Mouse (Mus musculus) embryonic fibroblast, embryonic 13.5 days (primary cell): ENCODE data around the gene Fam160a1.

Experiments used
- CTCF ChIP-seq: IDR thresholded peaks from 2 replicates; pipeline ENCODE4 v1.5.1; 2011; ENCODE audit warnings: mild to moderate bottlenecking, control low read depth, low read length, moderate library complexity, borderline replicate concordance; ENCODE audit not compliant: insufficient read depth
- POLR2A ChIP-seq: IDR thresholded peaks from 2 replicates; pipeline ENCODE4 v1.6.1; 2011; ENCODE audit warnings: low read depth, mild to moderate bottlenecking, control low read depth, low read length, moderate library complexity

DNA sequence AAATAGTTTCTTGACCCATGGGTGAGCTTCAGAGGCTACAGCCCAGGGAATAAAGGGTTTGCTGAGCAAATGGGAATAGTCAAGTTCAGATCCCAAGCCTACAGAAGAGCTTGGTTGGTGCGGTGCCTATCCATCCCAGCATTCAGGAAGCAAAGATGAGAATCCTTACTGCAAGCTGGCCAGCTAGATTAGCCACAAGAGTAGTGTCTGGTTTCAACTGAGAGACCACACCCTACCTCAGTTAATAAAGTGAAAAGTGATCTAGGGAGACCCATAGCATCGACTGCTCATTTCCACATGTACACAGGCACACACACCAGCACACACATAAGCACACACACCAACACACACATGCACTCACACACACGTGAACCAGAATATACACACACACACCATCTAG is 75.3 kb downstream of the Fam160a1 start:
- TF ChIP-seq POLR2A = no peak
- TF ChIP-seq CTCF = no peak
